Mouse (Mus musculus) kidney, adult 2 months (tissue): ENCODE results near the gene Intu. TPM values are rescaled to one million over a fixed set of nuclear protein-coding genes. Genes with fewer than 3 reads are reported as not detected.
A peak's percentile ranks its signal among the peaks of the same experiment; 100 is the strongest.

Experiments used
- DNase-seq: peaks from one replicate; pipeline ENCODE4 v3.0.0; 2021
- H3K27ac ChIP-seq: fragments of 200-500 bp; 2 replicates; pipeline ENCODE4 v1.5.1; 2012; ENCODE audit warnings: low read depth, low read length, control low read depth, inconsistent platforms; ENCODE audit not compliant: insufficient read depth
- H3K27me3 ChIP-seq: fragments of 200-500 bp; replicated peaks from 2 replicates; pipeline ENCODE4 v1.6.1; 2012; ENCODE audit warnings: mild to moderate bottlenecking, moderate library complexity, low read length, inconsistent platforms; ENCODE audit not compliant: control insufficient read depth, insufficient read depth
- H3K36me3 ChIP-seq: fragments of 200-500 bp; 2 replicates; pipeline ENCODE4 v1.6.1; 2012; ENCODE audit warnings: mild to moderate bottlenecking, moderate library complexity, low read length, inconsistent platforms; ENCODE audit not compliant: control insufficient read depth, insufficient read depth
- H3K4me1 ChIP-seq: fragments of 200-500 bp; 2 replicates; pipeline ENCODE4 v1.6.1; 2011; ENCODE audit warnings: low read length; ENCODE audit not compliant: control insufficient read depth, insufficient read depth
- H3K4me3 ChIP-seq: fragments of 200-500 bp; 2 replicates; pipeline ENCODE4 v1.5.1; 2011; ENCODE audit warnings: mild to moderate bottlenecking, low read depth, low read length, control low read depth; ENCODE audit not compliant: insufficient read depth
- CTCF ChIP-seq: fragments of 200-500 bp; conservative IDR thresholded peaks from 2 replicates; pipeline ENCODE4 v1.5.1; 2011; ENCODE audit warnings: low read depth, mild to moderate bottlenecking, control low read depth, low read length, moderate library complexity, mixed read lengths; ENCODE audit not compliant: insufficient read depth, insufficient read length
- POLR2A ChIP-seq: fragments of 200-500 bp; IDR thresholded peaks from one replicate; pipeline ENCODE4 v1.6.1; 2011; ENCODE audit warnings: low read depth, low read length, control low read depth
- WGBS: fragments of 180-500 bp; shearing (Covaris S2); methylation state at CpG from one replicate; pipeline ENCODE4 v1.1.7; 2018; 5-methylcytosine and 5-hydroxymethylcytosine counted together
- polyA plus RNA-seq: library from polyadenylated mRNA; depleted of rRNA; stranded (reverse); fragments of >200 nt; gene quantifications from 2 replicates; pipeline ENCODE4 v1.2.3, GENCODE M21; 2012

The Intu gene
- polyA plus RNA-seq, 1 experiment = 4.0 TPM

GRCm38 (mm10) chr3:40685855-40686515 is 154.9 kb downstream of the Intu start:
- DNase-seq = peak; percentile 21
- 35% methylated on average over 3 of the region's 3 CpGs for WGBS
- TF ChIP-seq CTCF (no peak), POLR2A (no peak)
- Histone ChIP-seq H3K27ac (no peak overlapping the region), H3K36me3 (no peaks in the 10 kb centered on the region), H3K27me3 (no peaks in the 10 kb centered on the region), H3K4me3 (no peak overlapping the region), H3K4me1 (no peaks in the 10 kb centered on the region)

GRCm38 (mm10) chr3:40686836-40687235 is 155.8 kb downstream of the Intu start:
- WGBS = 74% methylated on average over 9 of the region's 9 CpGs
- no peak for DNase-seq
- Histone ChIP-seq H3K4me1 (no peaks in the 10 kb centered on the region), H3K27me3 (no peaks in the 10 kb centered on the region), H3K36me3 (no peaks in the 10 kb centered on the region), H3K27ac (no peak overlapping the region), H3K4me3 (no peak overlapping the region)
- TF ChIP-seq POLR2A (no peak), CTCF (no peak)

- H3K4me1 ChIP-seq = no peaks in the 10 kb centered on the region
- TF ChIP-seq CTCF (no peak), POLR2A (no peak)
- H3K36me3 ChIP-seq = no peaks in the 10 kb centered on the region
- no peaks in the 10 kb centered on the region for H3K27me3 ChIP-seq
- no peak overlapping the region for H3K27ac ChIP-seq
- 81% methylated on average over 3 of the region's 3 CpGs for WGBS
- DNase-seq = no peak
- no peak overlapping the region for H3K4me3 ChIP-seq
Measured at GRCm38 (mm10) chr3:40687588-40687987, 156.5 kb downstream of the Intu start.

- Histone ChIP-seq H3K4me1 (no peaks in the 10 kb centered on the region), H3K36me3 (no peaks in the 10 kb centered on the region; the same call in 1 of the 2 replicates), H3K27me3 (no peaks in the 10 kb centered on the region), H3K27ac (no peak overlapping the region), H3K4me3 (no peak overlapping the region)
- TF ChIP-seq CTCF (no peak), POLR2A (no peak)
- no peak for DNase-seq
- WGBS = 93% methylated on average over 6 of the region's 6 CpGs
Measured at GRCm38 (mm10) chr3:40691566-40691965, 160.5 kb downstream of the Intu start.

GRCm38 (mm10) chr3:40693435-40693834 is 162.3 kb downstream of the Intu start:
- WGBS = 93% methylated on average over 10 of the region's 10 CpGs
- H3K4me1 ChIP-seq = no peaks in the 10 kb centered on the region

GRCm38 (mm10) chr3:40693960-40694359 is 162.9 kb downstream of the Intu start:
- Histone ChIP-seq H3K4me1 (no peaks in the 10 kb centered on the region), H3K27me3 (no peaks in the 10 kb centered on the region), H3K36me3 (no peaks in the 10 kb centered on the region; the same call in 1 of the 2 replicates), H3K4me3 (no peak overlapping the region), H3K27ac (no peak overlapping the region)
- 91% methylated on average over 7 of the region's 7 CpGs for WGBS
- DNase-seq = no peak
- TF ChIP-seq POLR2A (no peak), CTCF (no peak)

More at GRCm38 (mm10) chr3:40693435-40693834, 162.3 kb downstream of the Intu start:
- DNase-seq = no peak
- Histone ChIP-seq H3K27me3 (no peaks in the 10 kb centered on the region), H3K36me3 (no peaks in the 10 kb centered on the region; the same call in 1 of the 2 replicates), H3K27ac (no peak overlapping the region), H3K4me3 (no peak overlapping the region)
- TF ChIP-seq CTCF (no peak), POLR2A (no peak)

GRCm38 (mm10) chr3:40694438-40694837 is 163.4 kb downstream of the Intu start:
- H3K36me3 ChIP-seq = no peaks in the 10 kb centered on the region; the same call in 1 of the 2 replicates
- H3K4me1 ChIP-seq = no peaks in the 10 kb centered on the region
- no peak overlapping the region for H3K27ac ChIP-seq
- no peak overlapping the region for H3K4me3 ChIP-seq
- DNase-seq = peak; percentile 28
- 60% methylated on average over 2 of the region's 2 CpGs for WGBS
- TF ChIP-seq POLR2A = no peak
- no peak for TF ChIP-seq CTCF
- H3K27me3 ChIP-seq = no peaks in the 10 kb centered on the region
